Mouse (Mus musculus) layer of hippocampus, adult 9-11 months (tissue): ENCODE measurements at regions not wholly inside any gene's neighbourhood (a gene's known extent, or its start where the extent isn't known, plus 50 kb on each side); places are given as distances from the start of the nearest gene placed in this dataset.
A peak's percentile ranks its signal among the peaks of the same experiment; 100 is the strongest.
"Not testable (repeated sequence)": the region's sequence is repeated elsewhere in the genome, so short reads cannot be mapped to it uniquely, and the experiment has no call there.

Experiments
- DNase-seq: peaks from one replicate; pipeline ENCODE4 v3.0.0; 2022

DNA sequence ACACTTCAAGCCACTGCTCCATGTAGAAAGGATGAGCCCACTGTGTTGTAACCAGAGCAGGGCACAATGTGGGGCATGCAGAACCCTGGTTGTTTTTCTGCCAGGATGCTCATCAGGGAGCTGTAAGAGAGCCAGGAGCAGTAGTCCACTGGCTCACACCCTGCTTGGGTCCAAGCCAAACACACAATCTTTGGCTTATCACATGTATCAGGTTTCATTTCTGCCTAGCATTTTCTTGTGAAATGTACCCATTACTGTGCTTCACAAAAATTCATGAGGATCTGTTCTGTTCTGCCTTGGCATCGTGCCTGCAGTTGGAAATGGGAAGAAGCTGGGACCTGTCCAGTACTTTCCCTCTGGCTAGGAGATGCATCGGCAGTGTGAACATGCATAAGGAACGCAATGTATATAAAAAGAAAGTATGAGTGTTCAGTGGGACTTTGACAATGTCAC is 491.6 kb upstream of the Igfbp3 start:
- DNase-seq = peak; percentile 10

DNA sequence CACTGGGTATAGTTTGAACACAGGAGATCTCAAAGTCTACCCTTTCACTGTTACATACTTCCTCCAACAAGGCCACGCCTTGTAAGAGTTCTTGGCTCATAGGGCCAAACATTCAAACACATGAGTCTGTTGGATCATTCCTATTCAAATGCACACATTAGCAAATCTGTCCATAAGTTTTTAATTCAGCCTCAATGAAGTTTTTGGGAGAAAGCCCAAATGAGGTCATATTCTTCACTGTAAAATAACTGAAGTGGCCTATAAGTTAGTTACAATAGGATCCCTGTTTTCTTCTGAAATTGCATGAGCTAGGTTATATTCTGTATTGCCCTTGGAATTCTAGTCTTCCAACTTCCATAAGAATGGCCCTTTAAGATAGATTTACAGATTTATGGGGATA is 483.9 kb upstream of the Igfbp3 start:
- DNase-seq = no peak

GRCm38 (mm10) chr11:7689701-7690100 is 476.0 kb upstream of the Igfbp3 start:
- DNase-seq = not testable (repeated sequence)

- no peak for DNase-seq
Measured at GRCm38 (mm10) chr11:7672821-7673220, 459.1 kb upstream of the Igfbp3 start.

- DNase-seq = peak; percentile 3
Measured at GRCm38 (mm10) chr11:7630637-7631036, 416.9 kb upstream of the Igfbp3 start.

GRCm38 (mm10) chr11:7625256-7625655 is 411.5 kb upstream of the Igfbp3 start:
- DNase-seq = peak; percentile 8

GRCm38 (mm10) chr11:7620320-7620719 is 406.6 kb upstream of the Igfbp3 start:
- DNase-seq = no peak

- DNase-seq = no peak
Measured at GRCm38 (mm10) chr11:7610752-7611151, 397.0 kb upstream of the Igfbp3 start.

DNA sequence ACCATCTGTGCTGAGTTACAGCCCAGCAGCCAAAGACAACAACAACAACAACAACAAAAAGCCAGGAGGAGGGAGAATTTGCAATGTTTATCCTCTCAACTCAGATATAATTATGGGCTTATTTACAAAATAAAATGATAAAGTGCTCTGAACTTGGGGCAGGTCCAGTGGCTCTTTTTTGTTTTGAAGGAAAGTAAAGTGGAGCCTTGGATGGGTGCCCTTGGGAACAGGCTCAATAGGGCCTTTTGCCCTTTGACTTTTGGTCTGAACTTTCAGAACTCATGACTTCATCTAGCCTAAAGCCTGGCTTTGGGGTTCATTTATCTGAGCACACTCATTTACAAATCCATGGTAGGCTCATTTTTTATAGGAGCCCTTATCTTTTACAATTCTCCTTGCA is 396.2 kb upstream of the Igfbp3 start:
- DNase-seq = no peak

DNA sequence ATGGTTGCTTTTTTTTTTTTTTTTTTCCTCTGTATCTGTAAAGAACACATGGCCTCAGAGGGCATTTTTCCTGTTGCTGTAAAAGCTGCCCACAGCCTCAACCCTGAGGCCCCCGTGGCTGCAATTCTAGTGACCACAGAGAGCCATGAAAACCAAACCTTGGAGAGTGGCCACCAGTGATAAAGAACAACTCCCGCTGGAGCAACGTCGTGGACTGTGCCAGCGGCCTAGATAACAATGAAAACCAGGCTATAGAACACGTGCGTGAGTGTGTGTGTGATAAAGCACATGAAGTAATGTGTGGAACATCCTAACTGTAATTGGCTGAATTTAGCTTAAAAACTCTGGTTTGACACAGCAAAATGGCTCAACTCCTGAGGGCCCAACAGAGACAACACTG is 392.9 kb upstream of the Igfbp3 start:
- no peak for DNase-seq

DNA sequence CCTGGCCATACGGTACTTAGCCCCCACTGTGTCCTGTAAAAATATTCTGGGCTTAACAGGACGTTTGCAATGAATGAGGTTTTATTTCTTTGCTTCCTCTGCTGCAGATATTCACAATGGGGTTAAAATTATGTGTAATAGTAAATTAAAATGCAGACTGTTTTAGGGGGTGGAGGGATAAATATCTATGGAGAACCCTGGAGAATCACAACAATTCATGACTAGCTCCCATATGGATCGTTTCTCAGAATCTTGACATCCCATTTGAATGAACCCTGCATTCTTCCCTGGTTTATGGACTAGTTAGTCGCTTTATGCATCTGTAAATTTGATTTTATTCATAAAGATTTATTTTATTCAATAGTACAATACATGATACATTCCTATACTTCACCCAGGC is 378.3 kb upstream of the Igfbp3 start:
- no peak for DNase-seq

GRCm38 (mm10) chr11:7583296-7583695 is 369.6 kb upstream of the Igfbp3 start:
- peak; percentile 18 for DNase-seq

DNA sequence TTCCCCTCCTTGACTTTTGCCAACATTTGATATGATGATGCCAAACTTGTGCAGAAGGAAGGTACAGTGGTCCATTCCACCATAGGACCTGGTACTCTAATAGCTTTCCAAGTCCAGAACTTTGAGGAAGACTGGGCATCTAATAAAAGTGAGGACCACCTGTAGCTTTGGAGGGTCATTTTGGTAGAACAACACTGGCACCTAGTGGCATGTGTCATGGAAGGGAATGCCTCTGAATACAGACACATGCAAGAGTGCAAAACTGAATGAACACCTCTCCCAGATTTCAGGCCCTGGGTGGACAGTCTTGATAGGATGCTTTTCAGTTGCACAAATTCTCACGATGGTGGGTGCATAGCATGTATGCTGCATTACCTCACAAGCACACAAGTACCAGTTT is 354.8 kb upstream of the Igfbp3 start:
- no peak for DNase-seq

DNA sequence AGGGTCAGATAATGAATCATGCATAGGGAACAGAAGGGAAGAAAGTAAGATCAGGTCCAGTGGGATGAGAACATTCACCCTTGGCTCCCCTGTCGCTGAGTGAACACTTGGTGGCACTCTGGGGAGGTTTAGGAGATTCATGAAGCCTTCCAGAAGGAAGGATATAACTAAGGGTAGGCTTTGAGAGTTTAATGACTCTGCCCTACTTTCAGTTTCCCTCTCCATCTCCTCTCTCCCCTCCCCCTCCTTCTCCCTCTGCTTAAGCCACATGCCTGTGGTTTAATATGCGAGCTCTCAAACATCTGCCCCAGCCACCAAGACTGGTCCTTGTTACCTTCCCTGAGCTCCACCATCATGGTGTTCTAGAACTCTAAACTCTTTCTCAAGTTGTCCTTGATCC is 348.3 kb upstream of the Igfbp3 start:
- no peak for DNase-seq

- DNase-seq = no peak
Measured at GRCm38 (mm10) chr11:7561437-7561836, 347.7 kb upstream of the Igfbp3 start.

- DNase-seq = no peak
Measured at GRCm38 (mm10) chr11:7555613-7556274, 342.0 kb upstream of the Igfbp3 start.

- DNase-seq = no peak
Measured at GRCm38 (mm10) chr11:7552154-7552553, 338.4 kb upstream of the Igfbp3 start.

GRCm38 (mm10) chr11:7547796-7548195 is 334.1 kb upstream of the Igfbp3 start:
- DNase-seq = no peak

- DNase-seq = no peak
Measured at GRCm38 (mm10) chr11:7545621-7546020, 331.9 kb upstream of the Igfbp3 start.

DNA sequence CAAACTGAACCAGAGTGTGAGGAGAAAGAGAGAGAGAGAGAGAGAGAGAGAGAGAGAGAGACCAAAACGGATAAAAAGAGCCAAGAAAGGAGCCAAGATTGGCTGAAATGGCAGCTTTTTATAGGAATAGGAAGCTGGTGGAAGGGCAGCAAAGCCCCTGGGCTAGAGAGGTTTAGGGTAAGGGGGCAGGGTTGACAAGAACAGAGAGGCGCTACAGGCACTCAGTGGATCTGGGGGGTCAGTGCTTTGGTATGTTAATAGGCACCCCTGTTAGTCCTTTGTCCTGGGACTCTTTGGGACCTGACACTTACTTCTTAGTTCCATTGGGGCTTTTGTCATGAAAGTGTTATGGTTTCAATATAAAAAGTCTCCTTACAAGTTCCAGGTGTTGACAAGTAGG is 320.9 kb upstream of the Igfbp3 start:
- no peak for DNase-seq

DNA sequence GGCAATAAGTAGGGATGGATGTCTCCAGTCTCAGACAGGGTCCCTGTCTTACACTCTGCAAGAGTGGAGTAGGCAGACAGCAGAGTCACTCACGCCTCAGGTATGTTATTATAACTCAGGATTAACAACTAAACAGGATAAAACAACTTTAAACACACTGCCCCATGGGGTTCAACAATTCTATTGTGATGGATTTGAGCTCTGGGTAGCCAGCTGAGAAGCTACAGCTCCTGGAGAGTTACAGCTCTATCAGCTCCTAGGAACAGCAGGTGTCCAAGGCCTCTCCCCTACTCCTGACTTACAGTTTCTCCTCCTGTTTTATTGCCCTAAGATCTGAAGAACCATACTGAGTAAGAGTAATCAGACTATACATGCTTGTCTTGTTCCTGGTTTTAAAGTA is 319.6 kb upstream of the Igfbp3 start:
- DNase-seq = no peak

DNA sequence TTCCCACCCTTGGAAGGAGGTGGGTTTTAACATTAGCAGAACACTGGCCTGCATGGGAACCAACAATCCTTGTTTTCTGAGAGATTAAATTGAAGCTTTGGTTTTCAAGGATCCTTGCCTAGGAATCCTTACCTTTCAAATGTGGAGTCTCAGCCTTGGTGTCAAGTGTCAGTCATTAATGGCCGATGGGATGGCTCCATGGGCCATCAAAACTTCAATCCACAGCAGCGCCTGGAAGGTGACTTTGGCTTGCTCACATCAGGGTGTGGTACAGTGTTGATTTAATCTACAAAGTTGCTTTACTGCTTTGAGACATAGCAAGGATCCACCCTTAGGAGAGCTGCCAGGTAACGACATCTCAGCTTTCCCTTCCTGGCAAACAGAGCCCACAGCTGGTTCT is 318.1 kb upstream of the Igfbp3 start:
- DNase-seq = no peak

- DNase-seq = no peak
Measured at GRCm38 (mm10) chr11:7530482-7531148, 316.9 kb upstream of the Igfbp3 start.

GRCm38 (mm10) chr11:7519556-7519955 is 305.8 kb upstream of the Igfbp3 start:
- DNase-seq = no peak

DNA sequence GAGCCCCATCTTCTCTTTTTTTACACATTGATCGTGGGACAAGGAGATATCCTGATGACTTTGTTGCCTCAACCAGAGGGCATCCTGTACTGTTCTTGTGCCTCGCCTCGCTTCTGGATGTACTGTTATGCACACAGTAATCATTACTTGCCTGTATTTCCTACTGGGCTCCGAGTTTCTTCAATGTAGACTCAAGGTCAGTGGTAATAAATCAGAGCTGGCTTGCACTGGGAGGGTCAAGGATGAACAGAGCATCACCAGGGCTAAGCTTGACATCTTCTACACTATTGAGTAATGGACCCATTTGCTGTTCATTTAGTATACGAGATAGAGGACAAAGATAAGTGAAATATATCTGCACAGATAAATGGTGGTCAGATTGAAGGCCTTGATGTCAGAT is 295.1 kb upstream of the Igfbp3 start:
- DNase-seq = no peak
